ENCODE assay signal across 26 mouse cellular contexts in the genomic region with DNA sequence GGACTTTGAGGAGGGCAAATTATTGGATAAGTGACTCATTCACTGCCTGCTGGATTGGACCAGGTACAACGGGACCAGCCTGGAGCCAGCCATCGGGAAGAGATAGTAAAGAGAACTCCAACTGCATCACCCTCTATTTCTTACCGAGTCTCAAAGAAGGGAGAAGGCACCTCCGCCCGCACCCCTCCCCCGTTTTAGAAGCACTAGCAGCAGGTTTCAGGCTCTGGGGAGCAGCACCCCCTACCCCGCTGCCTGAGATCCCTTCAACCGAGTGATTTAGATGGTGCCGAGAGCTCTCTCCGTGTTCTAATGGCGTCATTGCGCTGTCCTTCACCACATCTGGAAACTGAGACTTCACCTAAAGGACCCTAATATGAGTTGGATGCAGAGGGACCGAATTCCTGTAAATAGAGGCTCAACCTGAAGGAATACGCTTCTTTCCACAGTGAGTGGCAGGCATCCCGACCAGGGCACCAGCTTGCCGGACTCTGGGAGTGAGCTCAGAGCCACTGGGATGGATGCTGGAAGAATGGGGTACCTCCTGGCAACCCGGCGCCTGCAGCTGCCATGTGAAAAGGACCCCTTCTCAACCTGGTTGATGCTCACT. TPM values are rescaled to one million over a fixed set of nuclear protein-coding genes. Genes with fewer than 3 reads are reported as not detected.
A peak's percentile ranks its signal among the peaks of the same experiment; 100 is the strongest.
DNase-seq lines count a peak whose midpoint lies in the region; ATAC-seq and TF ChIP-seq lines count a peak whose summit lies in the region.
"Had no signal": no experiment of that assay in that cellular context is flagged by ENCODE, and none has a peak within 500 bp of the region (broad histone marks: within the 10 kb centered on the region; RNA-seq: fewer than 3 reads in every experiment).

No protein-coding gene starts in this region.

- H3K4me1 ChIP-seq in embryonic facial prominence, embryonic 11.5 days (ENCODE audit: control insufficient read depth, insufficient read depth, low read length): peaks cover 5% of the 10 kb centered on the region; the same call in 1 of the 2 replicates
- peaks cover 8% of the 10 kb centered on the region for H3K4me1 ChIP-seq in embryonic facial prominence, embryonic 10.5 days
- H3K4me1 ChIP-seq in intestine, embryonic 14.5 days (replicated peaks; ENCODE audit: control insufficient read depth, insufficient read depth, low read length): peaks cover 4% of the 10 kb centered on the region; the same call in 1 of the 2 replicates
- H3K4me1 ChIP-seq in intestine, embryonic 15.5 days (replicated peaks): peaks cover 6% of the 10 kb centered on the region
- H3K4me1 ChIP-seq in limb, embryonic 14.5 days (ENCODE audit: control insufficient read depth, insufficient read depth, low read length): peaks cover 11% of the 10 kb centered on the region
- H3K4me1 ChIP-seq: neural tube, embryonic 13.5 days had no signal

- ATAC-seq in embryonic facial prominence, embryonic 11.5 days (replicated peaks; ENCODE audit: insufficient number of reproducible peaks, low FRiP score, low TSS enrichment, low read depth): no peak
- ATAC-seq in intestine, embryonic 14.5 days (replicated peaks; ENCODE audit: low FRiP score, low TSS enrichment, low read depth): no peak
- ATAC-seq in intestine, embryonic 15.5 days: no peak
- ATAC-seq in limb, embryonic 14.5 days (ENCODE audit: low FRiP score, low read depth): no peak
- ATAC-seq: activated CD4-positive, CD25-positive, alpha-beta regulatory T cell, adult 4 months; forebrain, embryonic 14.5 days; inflammation-experienced regulatory T-cells, adult 6 months had no signal

- H3K36me3 ChIP-seq in embryonic facial prominence, embryonic 11.5 days (replicated peaks; ENCODE audit: control insufficient read depth, insufficient read depth, low read depth, low read length): no peaks in the 10 kb centered on the region
- H3K36me3 ChIP-seq in embryonic facial prominence, embryonic 10.5 days (replicated peaks): no peaks in the 10 kb centered on the region
- no peaks in the 10 kb centered on the region for H3K36me3 ChIP-seq in intestine, embryonic 14.5 days (ENCODE audit: control insufficient read depth, insufficient read depth, low read length)
- H3K36me3 ChIP-seq in intestine, embryonic 15.5 days: no peaks in the 10 kb centered on the region
- H3K36me3 ChIP-seq in limb, embryonic 14.5 days (ENCODE audit: control insufficient read depth, insufficient read depth, low read length): no peaks in the 10 kb centered on the region
- H3K36me3 ChIP-seq: G1E; heart, embryonic 15.5 days; neural tube, embryonic 13.5 days had no signal

- H3K4me2 ChIP-seq in embryonic facial prominence, embryonic 11.5 days (ENCODE audit: low read depth, low read length): no peak overlapping the region
- H3K4me2 ChIP-seq in intestine, embryonic 14.5 days (ENCODE audit: low read length): no peak overlapping the region
- no peak overlapping the region for H3K4me2 ChIP-seq in intestine, embryonic 15.5 days (replicated peaks)
- H3K4me2 ChIP-seq in limb, embryonic 14.5 days (replicated peaks; ENCODE audit: low read depth, low read length, severe bottlenecking): peak overlapping the region; percentile 96
- H3K4me2 ChIP-seq: heart, embryonic 15.5 days; liver, embryonic 11.5 days; neural tube, embryonic 13.5 days had no signal

- peak; percentile 19 for DNase-seq in embryonic facial prominence, embryonic 11.5 days (ENCODE audit: low spot score)
- no peak for DNase-seq in embryonic facial prominence, embryonic 10.5 days (ENCODE audit: low spot score)
- peak; percentile 71 for DNase-seq in intestine, embryonic 14.5 days (ENCODE audit: low spot score)
- DNase-seq in forelimb bud, embryonic 11.5 days (ENCODE audit: low read depth, low spot score): peak; percentile 19
- DNase-seq in limb, embryonic 14.5 days (ENCODE audit: low spot score): no peak
- no peak for DNase-seq in cerebellum, postnatal 14 days
- no peak for DNase-seq in thymus, postnatal 4 days
- DNase-seq: adrenal gland, postnatal 10 days; cerebellum, adult 9-10 months; heart, postnatal 4 days; kidney, adult 9 months; kidney, postnatal 25 days; layer of hippocampus, adult 9-11 months; lung, adult 18-20 months; lung, postnatal 14 days; thymus, postnatal 25 days had no signal

- H3K9ac ChIP-seq in embryonic facial prominence, embryonic 11.5 days (replicated peaks; ENCODE audit: low read length): no peak overlapping the region
- no peak overlapping the region for H3K9ac ChIP-seq in intestine, embryonic 14.5 days (ENCODE audit: low read length)
- H3K9ac ChIP-seq in intestine, embryonic 15.5 days: no peak overlapping the region
- peak overlapping the region; percentile 99 for H3K9ac ChIP-seq in limb, embryonic 14.5 days (ENCODE audit: low read depth, low read length, severe bottlenecking)
- H3K9ac ChIP-seq: heart, embryonic 15.5 days; neural tube, embryonic 13.5 days had no signal

- WGBS in embryonic facial prominence, embryonic 11.5 days: 2% methylated on average over 18 of the region's 18 CpGs
- 2% methylated on average over 18 of the region's 18 CpGs for WGBS in embryonic facial prominence, embryonic 10.5 days
- 2% methylated on average over 18 of the region's 18 CpGs for WGBS in intestine, embryonic 14.5 days
- 4% methylated on average over 18 of the region's 18 CpGs for WGBS in intestine, embryonic 15.5 days
- WGBS in limb, embryonic 14.5 days: 2% methylated on average over 18 of the region's 18 CpGs

- H3K27me3 ChIP-seq in embryonic facial prominence, embryonic 11.5 days (ENCODE audit: control insufficient read depth, insufficient read depth, low read length): peaks cover 82% of the 10 kb centered on the region
- peaks cover 100% of the 10 kb centered on the region for H3K27me3 ChIP-seq in embryonic facial prominence, embryonic 10.5 days (replicated peaks; ENCODE audit: low read depth, poor library complexity, severe bottlenecking)
- H3K27me3 ChIP-seq in intestine, embryonic 14.5 days (replicated peaks; ENCODE audit: control insufficient read depth, insufficient read depth, low read length): peaks cover 99% of the 10 kb centered on the region
- peaks cover 92% of the 10 kb centered on the region for H3K27me3 ChIP-seq in intestine, embryonic 15.5 days (replicated peaks)
- H3K27me3 ChIP-seq in limb, embryonic 14.5 days (ENCODE audit: control insufficient read depth, insufficient read depth, low read length): peaks cover 35% of the 10 kb centered on the region

- H3K4me3 ChIP-seq in embryonic facial prominence, embryonic 11.5 days (ENCODE audit: low read depth, low read length): no peak overlapping the region
- H3K4me3 ChIP-seq in embryonic facial prominence, embryonic 10.5 days: no peak overlapping the region
- H3K4me3 ChIP-seq in intestine, embryonic 14.5 days (ENCODE audit: low read depth, low read length): no peak overlapping the region
- H3K4me3 ChIP-seq in intestine, embryonic 15.5 days (replicated peaks): no peak overlapping the region
- peak overlapping the region; percentile 76 for H3K4me3 ChIP-seq in limb, embryonic 14.5 days (replicated peaks; ENCODE audit: low read length)
- H3K4me3 ChIP-seq: heart, embryonic 15.5 days; left cerebral cortex, adult 2 months; neural tube, embryonic 13.5 days had no signal

- no peaks in the 10 kb centered on the region for H3K9me3 ChIP-seq in embryonic facial prominence, embryonic 11.5 days (replicated peaks; ENCODE audit: control insufficient read depth, low read length)
- H3K9me3 ChIP-seq in embryonic facial prominence, embryonic 10.5 days: no peaks in the 10 kb centered on the region
- no peaks in the 10 kb centered on the region for H3K9me3 ChIP-seq in intestine, embryonic 14.5 days (ENCODE audit: control insufficient read depth, low read length)
- H3K9me3 ChIP-seq in intestine, embryonic 15.5 days: no peaks in the 10 kb centered on the region
- H3K9me3 ChIP-seq in limb, embryonic 14.5 days (ENCODE audit: control insufficient read depth, low read length): no peaks in the 10 kb centered on the region
- H3K9me3 ChIP-seq: heart, embryonic 15.5 days; neural tube, embryonic 13.5 days had no signal

- no peak for TF ChIP-seq POLR2A in limb, embryonic 14.5 days (IDR thresholded peaks at IDR 0.05; ENCODE audit: borderline replicate concordance, extremely low read depth, insufficient read depth, insufficient read length)

- no peak overlapping the region for H3K27ac ChIP-seq in embryonic facial prominence, embryonic 11.5 days (replicated peaks; ENCODE audit: low read depth, low read length)
- H3K27ac ChIP-seq in embryonic facial prominence, embryonic 10.5 days (replicated peaks): no peak overlapping the region
- no peak overlapping the region for H3K27ac ChIP-seq in intestine, embryonic 14.5 days (ENCODE audit: low read depth)
- no peak overlapping the region for H3K27ac ChIP-seq in intestine, embryonic 15.5 days
- peak overlapping the region; percentile 95 for H3K27ac ChIP-seq in limb, embryonic 14.5 days (replicated peaks; ENCODE audit: low read depth, low read length)
- H3K27ac ChIP-seq: heart, embryonic 15.5 days; left cerebral cortex, adult 2 months; neural tube, embryonic 13.5 days had no signal

RNA-seq across cellular contexts. Expression of a gene that starts 4.7 kb away (rescaled TPM):
- polyA plus RNA-seq in embryonic facial prominence, embryonic 11.5 days (2014; fragmentation: Nextera tagmentation; extraction: Ambion mirVana): not detected in 2 replicates
- not detected in 2 replicates for polyA plus RNA-seq in embryonic facial prominence, embryonic 10.5 days (2016; fragmentation: Nextera tagmentation; extraction: Ambion mirVana)
- polyA plus RNA-seq in intestine, embryonic 14.5 days (2014; fragmentation: Nextera tagmentation; extraction: Ambion mirVana): 0.35 and 0.39 TPM in 2 replicates
- 0.59 and 0.61 TPM in 2 replicates for polyA plus RNA-seq in intestine, embryonic 15.5 days (2015; fragmentation: Nextera tagmentation; extraction: Ambion mirVana)
- polyA plus RNA-seq in limb, embryonic 14.5 days (2012; rRNA removed): 26.0 and 37.6 TPM in 2 replicates
- 16.0 and 24.1 TPM in 2 replicates for polyA plus RNA-seq in limb, embryonic 14.5 days (2014; fragmentation: Nextera tagmentation; extraction: Ambion mirVana)
- polyA plus RNA-seq: activated CD4-positive, CD25-positive, alpha-beta regulatory T cell, adult 4 months; cortical plate, adult 2 months; forebrain, embryonic 14.5 days; G1E; heart, embryonic 15.5 days; inflammation-experienced regulatory T-cells, adult 6 months had no signal

RNA-seq across cellular contexts. Expression of a gene that starts 19.8 kb away (rescaled TPM):
- polyA plus RNA-seq in embryonic facial prominence, embryonic 11.5 days (2014; fragmentation: Nextera tagmentation; extraction: Ambion mirVana): not detected in 2 replicates
- polyA plus RNA-seq in embryonic facial prominence, embryonic 10.5 days (2016; fragmentation: Nextera tagmentation; extraction: Ambion mirVana): not detected in 2 replicates
- 2.0 and 2.6 TPM in 2 replicates for polyA plus RNA-seq in intestine, embryonic 14.5 days (2014; fragmentation: Nextera tagmentation; extraction: Ambion mirVana)
- 2.0 and 3.3 TPM in 2 replicates for polyA plus RNA-seq in intestine, embryonic 15.5 days (2015; fragmentation: Nextera tagmentation; extraction: Ambion mirVana)
- 32.6 and 41.2 TPM in 2 replicates for polyA plus RNA-seq in limb, embryonic 14.5 days (2012; rRNA removed)
- 31.1 and 39.0 TPM in 2 replicates for polyA plus RNA-seq in limb, embryonic 14.5 days (2014; fragmentation: Nextera tagmentation; extraction: Ambion mirVana)
- polyA plus RNA-seq: activated CD4-positive, CD25-positive, alpha-beta regulatory T cell, adult 4 months; cortical plate, adult 2 months; forebrain, embryonic 14.5 days; G1E; heart, embryonic 15.5 days; inflammation-experienced regulatory T-cells, adult 6 months had no signal

RNA-seq across cellular contexts. Expression of a gene that starts 24.8 kb away (rescaled TPM):
- 0.20 TPM in 1 of 2 replicates, not detected in the other for polyA plus RNA-seq in embryonic facial prominence, embryonic 11.5 days (2014; fragmentation: Nextera tagmentation; extraction: Ambion mirVana)
- polyA plus RNA-seq in embryonic facial prominence, embryonic 10.5 days (2016; fragmentation: Nextera tagmentation; extraction: Ambion mirVana): not detected in 2 replicates
- polyA plus RNA-seq in intestine, embryonic 14.5 days (2014; fragmentation: Nextera tagmentation; extraction: Ambion mirVana): 15.6 and 20.4 TPM in 2 replicates
- 11.4 and 20.2 TPM in 2 replicates for polyA plus RNA-seq in intestine, embryonic 15.5 days (2015; fragmentation: Nextera tagmentation; extraction: Ambion mirVana)
- 111 and 136 TPM in 2 replicates for polyA plus RNA-seq in limb, embryonic 14.5 days (2012; rRNA removed)
- polyA plus RNA-seq in limb, embryonic 14.5 days (2014; fragmentation: Nextera tagmentation; extraction: Ambion mirVana): 117 and 149 TPM in 2 replicates
- polyA plus RNA-seq: activated CD4-positive, CD25-positive, alpha-beta regulatory T cell, adult 4 months; cortical plate, adult 2 months; forebrain, embryonic 14.5 days; G1E; inflammation-experienced regulatory T-cells, adult 6 months had no signal

RNA-seq across cellular contexts. Expression of a gene that starts 34.5 kb away (rescaled TPM):
- 0.11 and 0.56 TPM in 2 replicates for polyA plus RNA-seq in embryonic facial prominence, embryonic 11.5 days (2014; fragmentation: Nextera tagmentation; extraction: Ambion mirVana)
- polyA plus RNA-seq in embryonic facial prominence, embryonic 10.5 days (2016; fragmentation: Nextera tagmentation; extraction: Ambion mirVana): not detected in 2 replicates
- polyA plus RNA-seq in intestine, embryonic 14.5 days (2014; fragmentation: Nextera tagmentation; extraction: Ambion mirVana): 4.2 and 7.1 TPM in 2 replicates
- polyA plus RNA-seq in intestine, embryonic 15.5 days (2015; fragmentation: Nextera tagmentation; extraction: Ambion mirVana): 5.3 and 6.3 TPM in 2 replicates
- polyA plus RNA-seq in limb, embryonic 14.5 days (2012; rRNA removed): 107 and 134 TPM in 2 replicates
- 39.0 and 45.2 TPM in 2 replicates for polyA plus RNA-seq in limb, embryonic 14.5 days (2014; fragmentation: Nextera tagmentation; extraction: Ambion mirVana)
- polyA plus RNA-seq: cortical plate, adult 2 months; forebrain, embryonic 14.5 days; G1E had no signal

RNA-seq across cellular contexts. Expression of a gene that starts 43.8 kb away (rescaled TPM):
- 0.26 and 0.34 TPM in 2 replicates for polyA plus RNA-seq in embryonic facial prominence, embryonic 11.5 days (2014; fragmentation: Nextera tagmentation; extraction: Ambion mirVana)
- 0.15 TPM in 1 of 2 replicates, not detected in the other for polyA plus RNA-seq in embryonic facial prominence, embryonic 10.5 days (2016; fragmentation: Nextera tagmentation; extraction: Ambion mirVana)
- 9.2 and 10.1 TPM in 2 replicates for polyA plus RNA-seq in intestine, embryonic 14.5 days (2014; fragmentation: Nextera tagmentation; extraction: Ambion mirVana)
- 7.5 and 9.4 TPM in 2 replicates for polyA plus RNA-seq in intestine, embryonic 15.5 days (2015; fragmentation: Nextera tagmentation; extraction: Ambion mirVana)
- 15.8 and 17.0 TPM in 2 replicates for polyA plus RNA-seq in limb, embryonic 14.5 days (2012; rRNA removed)
- 8.9 and 10.1 TPM in 2 replicates for polyA plus RNA-seq in limb, embryonic 14.5 days (2014; fragmentation: Nextera tagmentation; extraction: Ambion mirVana)
- polyA plus RNA-seq: activated CD4-positive, CD25-positive, alpha-beta regulatory T cell, adult 4 months; cortical plate, adult 2 months; forebrain, embryonic 14.5 days; inflammation-experienced regulatory T-cells, adult 6 months had no signal

Comparison
In these comparisons a context has a peak if more than half of its experiments do, and no peak if none do; other contexts are left out.
1. DNase-seq: peak in embryonic facial prominence, embryonic 11.5 days (single experiment), intestine, embryonic 14.5 days (single experiment) and forelimb bud, embryonic 11.5 days (single experiment); none in embryonic facial prominence, embryonic 10.5 days (single experiment), limb, embryonic 14.5 days (single experiment), cerebellum, postnatal 14 days (0 of 2) and thymus, postnatal 4 days (single experiment).
2. RNA of a gene that starts 4.7 kb away (polyA plus RNA-seq): 16.0 to 37.6 TPM in limb, embryonic 14.5 days; 0.59 to 0.61 TPM in intestine, embryonic 15.5 days, 0.35 to 0.39 TPM in intestine, embryonic 14.5 days, not detected in embryonic facial prominence, embryonic 11.5 days and not detected in embryonic facial prominence, embryonic 10.5 days; every median in the first group is over 10 times any median in the second.
3. RNA of a gene that starts 24.8 kb away (polyA plus RNA-seq): 111 to 149 TPM in limb, embryonic 14.5 days, 11.4 to 20.2 TPM in intestine, embryonic 15.5 days and 15.6 to 20.4 TPM in intestine, embryonic 14.5 days; 0.20 TPM in embryonic facial prominence, embryonic 11.5 days and not detected in embryonic facial prominence, embryonic 10.5 days; every median in the first group is over 10 times any median in the second.